Mouse (Mus musculus) cerebellum, adult 9-11 months (tissue): Measurements from ENCODE around the gene Ptrh1.
A peak's percentile ranks its signal among the peaks of the same experiment; 100 is the strongest.

ENCODE experiments used
- DNase-seq: peaks from one replicate; pipeline ENCODE4 v3.0.0; 2022

The Ptrh1 gene

DNA sequence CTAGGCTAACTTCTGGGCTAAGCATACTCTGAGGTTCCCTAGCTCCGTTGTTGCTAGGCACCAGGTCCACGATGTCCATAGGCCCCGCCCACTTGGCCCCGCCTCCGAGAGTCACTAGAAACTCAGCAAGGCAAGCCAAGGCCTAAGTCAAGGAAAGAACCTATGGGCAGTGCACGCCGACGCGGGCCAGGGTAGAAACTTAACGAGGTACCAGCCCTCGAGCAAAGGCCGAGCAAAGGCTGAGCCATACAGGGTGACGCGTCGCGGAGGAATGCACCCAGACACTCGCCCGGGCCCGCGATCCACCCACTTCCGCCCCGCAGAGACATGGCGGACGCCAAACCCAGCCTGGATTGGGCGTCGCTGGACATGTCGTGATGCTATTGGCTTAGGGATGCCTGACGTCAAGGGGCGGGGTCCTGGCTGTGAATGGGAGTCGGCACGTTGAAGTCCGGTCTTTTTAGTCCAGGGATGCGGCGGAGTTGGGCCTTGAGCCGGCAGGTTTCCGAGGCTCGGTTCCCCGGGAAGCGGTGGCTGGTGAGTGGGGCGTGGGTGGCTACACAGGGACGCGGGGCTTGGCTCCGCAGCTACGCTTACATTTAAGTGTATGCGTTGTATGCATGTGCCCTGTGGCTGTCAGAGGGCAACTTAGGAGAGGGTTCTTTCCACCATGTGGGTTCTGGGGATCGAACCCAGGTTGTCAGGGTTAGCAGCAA lies at the start of gene Ptrh1, which contains the start of gene Ttc16:
Ptrh1 (plus strand) TSS at position 428 of the 716 bp plus-strand sequence.
Ttc16 (minus strand) TSS at position 275 of the 716 bp plus-strand sequence.
- DNase-seq = peak; percentile 97

DNA sequence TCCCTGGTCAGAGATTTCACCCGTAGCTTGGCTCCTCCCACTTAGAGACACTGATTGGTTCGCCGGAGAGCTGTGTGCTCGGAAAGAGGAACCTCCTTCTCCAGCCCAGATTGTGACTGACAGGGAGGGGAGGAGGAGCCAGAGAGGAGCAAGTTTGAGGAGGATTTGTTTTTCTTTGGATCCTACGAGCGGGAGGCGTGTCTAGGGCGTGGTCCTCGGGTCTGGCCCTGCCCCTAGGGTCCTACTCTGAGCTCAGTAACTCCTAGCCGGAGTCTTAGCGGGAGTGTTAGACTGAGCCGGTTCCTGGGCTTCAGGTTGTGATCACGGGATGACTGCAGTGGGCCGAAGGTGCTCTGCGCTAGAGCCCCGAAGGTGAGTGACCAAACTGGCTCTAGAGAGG lies 48.2 kb upstream of the Ptrh1 start:
- DNase-seq = peak; percentile 94

DNA sequence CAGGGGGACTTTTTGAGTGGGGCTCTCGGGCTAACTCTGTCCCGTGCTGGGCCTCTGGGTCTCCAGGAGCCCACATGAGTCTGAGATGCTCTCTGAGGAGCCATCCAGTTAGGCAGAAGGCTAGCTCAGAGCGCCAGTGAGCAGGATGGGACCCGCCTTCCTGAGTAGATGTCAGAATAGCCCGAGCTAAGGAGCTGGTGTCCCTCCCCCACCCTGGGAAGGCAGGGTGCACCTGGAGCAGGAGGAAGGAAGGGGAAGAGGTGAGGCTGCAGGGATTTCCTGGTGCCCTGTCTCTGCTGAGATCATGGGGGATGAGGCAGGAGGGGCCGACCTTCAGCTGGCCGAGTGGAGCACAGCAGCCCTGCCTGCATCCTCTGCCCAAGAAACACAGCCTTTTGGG lies 47.1 kb upstream of the Ptrh1 start:
- no peak for DNase-seq

DNA sequence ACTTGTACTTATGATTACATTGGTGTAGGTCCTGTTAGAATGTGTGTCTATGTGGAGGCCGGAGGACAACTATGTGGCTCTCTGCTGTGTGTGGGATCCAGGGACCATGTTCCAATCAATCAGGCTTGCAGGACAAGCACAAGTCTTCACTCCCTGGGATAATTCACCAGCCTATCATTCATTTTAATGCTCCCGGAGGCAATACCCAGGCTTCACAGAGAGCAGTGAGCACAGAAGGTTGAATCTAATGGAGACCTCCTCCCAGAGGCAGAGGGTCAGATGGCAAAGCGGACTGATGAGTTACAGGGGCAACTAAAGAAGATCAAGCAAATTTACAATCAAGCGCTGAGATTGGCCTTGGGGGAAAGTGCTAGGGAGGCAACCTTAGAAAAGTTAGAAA lies 46.0 kb upstream of the Ptrh1 start:
- DNase-seq = no peak

DNA sequence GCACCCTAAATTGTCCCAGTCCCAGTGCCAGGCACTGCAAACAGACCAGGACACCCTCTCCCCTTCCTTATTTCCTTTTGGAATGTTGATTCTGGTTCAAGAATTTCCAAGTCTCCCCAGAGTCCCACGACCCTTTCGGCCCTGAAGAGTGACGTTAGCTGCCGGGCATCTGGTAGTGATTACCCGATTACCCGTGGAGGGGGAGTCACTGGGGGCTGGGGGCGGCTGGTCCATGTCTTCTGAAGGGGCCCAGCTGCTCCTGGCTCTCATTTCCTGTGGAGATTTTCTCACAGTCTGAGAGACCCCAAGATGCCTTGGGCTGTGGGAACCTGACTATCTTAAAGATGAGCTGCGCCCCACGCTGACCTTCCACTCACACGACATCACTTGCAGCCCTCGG lies 44.7 kb upstream of the Ptrh1 start:
- no peak for DNase-seq

DNA sequence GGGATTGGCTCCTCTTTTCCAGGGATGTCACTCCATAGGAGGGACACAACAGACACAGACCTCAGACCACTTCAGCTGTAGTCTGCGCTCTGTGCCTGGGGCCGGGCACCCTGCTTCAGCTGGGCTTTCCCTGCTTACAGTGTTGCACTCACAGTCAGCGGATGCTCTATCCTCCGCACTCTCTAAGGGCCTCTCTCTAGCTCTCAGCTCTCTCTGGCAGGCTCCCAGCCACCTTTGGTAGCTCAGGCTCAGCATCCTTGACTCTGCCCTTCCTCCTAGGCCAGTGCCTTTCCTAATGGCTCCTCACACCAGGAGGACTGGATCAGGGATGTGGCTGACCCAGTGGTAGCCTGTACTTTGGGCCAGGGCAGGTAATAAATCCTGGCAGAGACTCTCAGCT lies 43.7 kb upstream of the Ptrh1 start:
- DNase-seq = no peak

DNA sequence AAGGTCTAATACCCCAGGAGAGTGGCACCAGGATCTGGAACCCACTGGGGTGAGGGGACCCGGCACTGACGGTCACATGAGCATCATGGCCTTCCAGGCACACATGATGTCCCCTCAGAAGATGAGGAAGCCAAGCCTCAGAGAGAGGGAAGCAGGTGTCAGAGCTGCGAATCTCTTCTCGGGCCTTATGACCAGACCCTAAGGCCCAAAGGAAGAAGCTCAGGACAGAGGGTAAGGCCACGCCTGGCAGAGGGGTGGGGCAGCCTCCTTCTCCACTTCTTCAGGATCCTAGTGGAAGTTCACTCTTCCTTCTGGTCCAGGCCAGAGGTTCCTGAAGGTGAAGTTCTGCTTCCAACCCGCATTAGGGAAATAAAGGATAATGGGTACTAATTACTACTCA lies 42.9 kb upstream of the Ptrh1 start:
- DNase-seq = no peak

DNA sequence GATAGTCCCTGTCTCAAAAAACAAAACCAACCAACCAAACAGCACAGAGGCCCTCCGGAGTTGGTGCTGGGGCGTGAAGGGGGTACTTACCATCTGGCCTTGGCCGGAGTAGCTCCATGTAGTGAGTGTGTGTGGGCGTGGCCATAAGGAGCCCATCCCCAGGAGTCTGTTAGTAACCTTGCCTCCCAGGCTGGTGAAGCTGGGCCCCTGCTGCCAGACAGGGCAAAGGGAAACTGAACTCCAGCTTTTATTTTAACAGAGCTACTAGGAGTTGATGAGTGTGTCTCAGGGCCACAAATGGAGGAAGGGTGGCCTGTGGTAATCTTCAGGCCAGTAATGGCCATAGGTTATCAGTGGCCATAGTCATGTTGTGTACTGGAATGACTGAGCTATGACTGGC lies 41.1 kb upstream of the Ptrh1 start:
- no peak for DNase-seq

DNA sequence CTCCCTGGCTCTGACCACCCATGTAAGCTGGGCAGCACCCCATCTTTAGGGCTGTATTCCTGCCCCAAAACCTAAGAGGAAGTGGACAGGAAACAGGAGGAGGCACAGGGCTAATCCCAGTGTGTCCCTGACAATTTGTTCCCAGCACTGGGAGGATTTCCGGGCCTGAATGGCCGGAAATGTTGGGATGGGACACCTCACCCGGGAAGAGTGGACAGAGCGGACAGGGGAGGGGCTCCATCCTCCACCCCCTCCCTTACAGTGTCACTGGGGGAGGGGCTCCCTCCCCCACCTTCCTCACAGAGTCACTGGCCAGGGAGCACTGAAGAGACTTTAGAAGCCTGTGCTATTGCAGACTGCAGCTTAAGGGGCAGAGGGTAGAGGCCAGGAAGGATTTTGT lies 40.7 kb upstream of the Ptrh1 start:
- DNase-seq = no peak

DNA sequence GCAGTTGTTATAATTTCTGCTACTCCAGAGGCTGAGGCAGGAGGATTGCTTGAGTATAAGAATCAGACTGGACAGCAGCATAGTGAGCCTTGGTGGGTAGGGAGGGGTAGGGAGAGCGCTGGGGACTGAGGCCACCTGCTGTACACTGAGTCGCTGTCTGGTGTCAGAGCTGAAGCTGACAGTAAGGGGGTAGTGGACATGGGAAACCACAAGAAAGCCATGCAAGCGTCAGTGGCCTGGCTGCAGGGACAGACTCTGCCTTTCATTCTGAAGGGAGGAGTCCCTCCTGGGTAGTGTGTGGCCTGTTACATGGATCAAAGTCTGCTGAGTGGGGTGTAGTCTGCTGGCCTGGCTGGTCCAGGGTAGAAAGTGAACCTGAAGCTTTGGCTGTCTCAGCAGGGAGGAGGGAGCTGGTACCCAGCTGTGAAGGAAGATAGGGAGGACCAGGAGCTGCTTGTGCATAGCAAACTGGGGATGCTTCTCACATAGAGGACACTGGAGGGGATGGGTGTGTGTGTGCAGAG lies 39.2 kb upstream of the Ptrh1 start:
- DNase-seq = no peak

DNA sequence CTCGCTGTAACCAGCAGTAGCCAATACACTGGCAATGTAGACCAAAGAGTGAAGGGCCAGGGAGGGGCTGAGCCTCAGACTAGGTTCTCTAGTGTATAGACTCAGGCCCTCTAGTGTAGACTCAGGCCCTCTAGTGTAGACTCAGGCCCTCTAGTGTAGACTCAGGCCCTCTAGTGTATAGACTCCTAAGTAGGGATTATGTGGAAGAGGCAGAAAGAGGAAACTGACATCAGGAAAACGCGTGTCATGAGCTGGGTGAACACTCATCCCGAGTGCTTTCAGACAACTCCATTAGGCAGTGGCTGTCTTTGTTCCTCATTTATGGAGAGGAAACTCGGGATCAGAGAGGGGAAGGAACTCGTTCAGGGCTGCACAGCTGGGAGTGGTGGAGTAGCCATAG lies 38.6 kb upstream of the Ptrh1 start:
- DNase-seq = no peak

DNA sequence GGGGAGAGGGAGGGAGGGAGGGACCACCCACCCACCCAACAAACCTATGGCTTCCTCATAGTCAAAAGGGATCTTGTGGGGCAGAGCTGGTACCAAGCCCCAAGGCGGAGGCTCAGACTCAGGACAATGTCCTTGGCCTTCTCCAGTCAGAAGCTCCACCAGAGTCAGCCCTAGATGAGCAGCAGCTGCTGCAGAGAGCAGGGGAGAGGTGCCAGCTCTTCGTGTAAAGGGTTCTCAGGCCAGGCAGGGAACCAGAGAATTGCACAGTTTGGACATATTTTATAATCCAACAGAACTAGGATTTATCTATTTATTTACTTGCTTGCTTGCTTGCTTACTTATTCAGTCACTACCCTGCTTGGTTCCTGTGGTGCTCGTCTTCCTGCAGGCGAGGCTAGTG lies 36.3 kb upstream of the Ptrh1 start:
- DNase-seq = no peak

DNA sequence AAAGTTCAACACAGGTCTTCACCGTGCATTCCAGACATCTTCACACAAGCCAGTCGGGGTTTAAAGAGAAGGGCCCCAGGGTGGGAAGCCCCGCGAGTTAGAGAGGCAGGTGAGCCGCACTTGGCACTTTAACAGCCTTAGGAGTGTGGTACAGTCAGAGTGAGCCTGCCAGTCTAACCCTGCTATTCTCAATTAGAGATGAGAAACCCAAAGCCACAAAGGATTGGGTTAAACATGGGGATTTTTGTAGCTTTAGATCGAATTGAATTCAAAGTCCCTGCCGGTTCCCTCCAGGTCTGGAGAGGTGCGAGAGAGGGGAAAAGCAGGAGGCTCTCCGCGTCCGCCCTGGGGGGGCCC lies 34.7 kb upstream of the Ptrh1 start, which contains the start of gene 6330409D20Rik:
6330409D20Rik (minus strand) TSS at position 101 of the 357 bp plus-strand sequence.
- no peak for DNase-seq

DNA sequence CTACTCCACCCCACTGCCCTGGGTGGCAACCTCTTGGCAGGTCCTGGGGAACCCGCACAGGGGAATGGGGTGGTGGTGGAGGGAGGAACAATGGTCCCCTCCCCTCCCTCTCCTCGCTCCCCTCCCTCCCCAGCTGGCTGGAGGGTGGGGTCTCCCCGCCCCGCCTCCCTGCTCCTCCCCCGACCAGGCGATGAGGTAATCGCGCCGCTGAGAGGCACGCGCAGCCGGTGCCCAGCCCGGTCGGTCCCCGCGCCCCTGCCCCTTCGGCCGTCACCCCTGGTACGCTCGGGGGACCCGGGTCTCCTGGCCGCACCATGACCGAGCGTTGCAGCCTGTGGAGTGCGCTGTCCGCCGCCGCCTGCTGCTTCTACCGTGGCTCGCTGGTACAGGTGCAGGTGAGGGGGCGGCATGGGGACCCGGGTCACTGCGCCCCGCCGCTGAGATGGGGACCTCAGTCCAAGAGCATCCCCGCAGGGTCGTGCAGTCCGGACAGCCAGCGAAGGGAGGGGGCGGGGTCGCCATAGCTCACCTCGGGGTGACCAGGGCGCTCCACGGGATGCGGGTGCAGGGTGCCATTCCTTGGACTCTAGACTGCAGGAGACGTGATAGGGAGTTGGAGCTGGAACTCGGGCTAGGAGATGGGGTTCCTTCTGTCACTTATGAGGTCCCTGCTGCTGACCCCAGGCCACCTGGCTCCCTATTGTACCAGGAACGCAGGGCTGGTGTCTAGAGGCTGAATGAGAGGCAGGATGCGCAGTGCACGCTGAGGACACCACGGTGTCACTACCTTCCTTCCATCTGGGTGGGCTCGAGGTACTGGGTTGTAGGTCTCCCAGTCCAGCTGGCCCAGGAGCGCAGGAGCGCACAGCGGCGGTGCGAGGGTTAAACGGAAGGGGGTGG lies 34.1 kb upstream of the Ptrh1 start:
- DNase-seq = peak; percentile 83

DNA sequence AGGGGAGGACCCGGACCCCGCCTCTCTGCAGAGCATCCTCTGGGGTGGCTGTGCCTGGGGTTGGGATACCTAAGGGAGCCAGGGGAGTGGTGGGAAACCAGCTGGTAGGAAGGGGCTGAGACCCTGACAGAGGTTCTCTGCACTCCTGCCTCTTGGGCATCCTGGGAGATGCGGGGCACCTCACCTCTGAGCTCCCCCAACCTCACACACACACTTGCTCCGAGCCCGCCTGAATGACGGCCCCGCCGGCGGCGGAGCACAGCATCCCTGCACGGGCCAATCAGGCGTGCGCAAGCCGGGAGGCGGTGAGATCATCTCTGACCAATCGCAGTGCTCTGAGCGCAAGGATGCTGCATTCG lies 33.4 kb upstream of the Ptrh1 start:
- DNase-seq = peak; percentile 93

DNA sequence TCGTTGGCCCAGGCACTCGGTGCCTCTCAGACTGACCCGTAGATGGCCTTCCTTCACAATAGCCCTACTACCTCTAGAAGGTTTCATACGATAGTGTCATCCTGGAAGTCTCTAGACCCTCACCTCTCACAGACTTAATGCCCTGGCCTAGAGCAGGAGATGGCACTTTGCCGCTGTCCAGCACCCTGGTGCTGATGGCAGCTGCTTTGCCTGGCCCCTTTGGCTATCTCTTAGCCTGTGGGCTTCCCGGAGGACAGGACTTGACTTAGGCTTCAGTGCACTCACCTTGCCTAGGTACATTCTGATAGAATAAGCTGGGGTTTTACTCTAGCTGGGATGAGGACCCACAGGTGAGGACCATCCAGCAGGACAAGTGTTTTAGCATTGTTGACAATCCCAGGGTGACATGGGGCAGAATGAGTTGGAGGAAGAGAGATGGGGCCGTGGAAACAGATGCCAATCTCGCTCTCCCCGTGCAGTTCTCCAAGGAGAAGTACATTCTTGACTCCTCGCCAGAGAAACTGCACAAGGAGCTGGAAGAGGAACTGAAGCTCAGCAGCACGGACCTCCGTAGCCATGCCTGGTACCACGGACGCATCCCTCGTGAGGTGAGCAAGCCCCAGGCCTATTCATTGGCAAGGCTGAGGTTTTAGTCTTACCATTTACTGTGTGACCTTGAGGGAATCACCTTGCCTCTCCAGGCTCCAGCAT lies 31.2 kb upstream of the Ptrh1 start:
- peak; percentile 40 for DNase-seq

DNA sequence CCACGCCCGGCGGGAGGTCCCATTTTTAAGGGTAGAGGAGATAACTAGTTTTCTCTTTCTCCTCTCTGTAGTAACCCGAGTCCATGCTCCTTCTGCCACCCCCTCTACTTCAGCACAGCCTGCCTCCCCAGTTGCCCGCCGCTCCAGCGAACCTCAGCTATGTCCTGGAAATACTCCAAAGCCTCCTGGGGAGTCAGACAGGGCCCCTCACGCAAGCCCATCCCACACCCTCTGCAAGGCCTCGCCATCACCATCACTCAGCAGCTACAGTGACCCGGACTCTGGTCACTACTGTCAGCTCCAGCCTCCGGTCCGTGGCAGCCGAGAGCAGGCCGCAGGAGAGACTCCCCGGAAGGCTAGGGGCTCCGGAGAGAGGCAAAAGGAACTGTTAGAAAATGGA lies 26.5 kb upstream of the Ptrh1 start:
- DNase-seq = no peak

DNA sequence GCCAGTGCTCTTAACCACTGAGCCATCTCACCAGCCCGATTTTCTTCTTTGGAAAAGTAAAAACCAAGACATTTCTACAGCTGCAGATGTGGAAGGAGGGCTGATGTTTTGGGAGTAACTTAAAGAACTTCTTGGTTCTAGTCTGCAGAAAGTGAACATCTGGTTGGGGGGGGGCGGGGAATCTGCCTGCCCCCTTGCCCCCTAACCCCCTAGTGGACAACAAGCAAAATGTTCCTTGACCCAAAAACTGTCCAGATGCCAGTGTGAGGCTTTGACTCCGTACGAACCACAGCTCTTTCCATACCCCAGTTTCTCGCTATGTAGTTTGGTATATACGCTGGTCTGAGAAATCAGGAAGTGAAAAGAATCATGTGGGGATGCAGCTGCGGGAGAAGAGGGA lies 25.4 kb upstream of the Ptrh1 start:
- no peak for DNase-seq

DNA sequence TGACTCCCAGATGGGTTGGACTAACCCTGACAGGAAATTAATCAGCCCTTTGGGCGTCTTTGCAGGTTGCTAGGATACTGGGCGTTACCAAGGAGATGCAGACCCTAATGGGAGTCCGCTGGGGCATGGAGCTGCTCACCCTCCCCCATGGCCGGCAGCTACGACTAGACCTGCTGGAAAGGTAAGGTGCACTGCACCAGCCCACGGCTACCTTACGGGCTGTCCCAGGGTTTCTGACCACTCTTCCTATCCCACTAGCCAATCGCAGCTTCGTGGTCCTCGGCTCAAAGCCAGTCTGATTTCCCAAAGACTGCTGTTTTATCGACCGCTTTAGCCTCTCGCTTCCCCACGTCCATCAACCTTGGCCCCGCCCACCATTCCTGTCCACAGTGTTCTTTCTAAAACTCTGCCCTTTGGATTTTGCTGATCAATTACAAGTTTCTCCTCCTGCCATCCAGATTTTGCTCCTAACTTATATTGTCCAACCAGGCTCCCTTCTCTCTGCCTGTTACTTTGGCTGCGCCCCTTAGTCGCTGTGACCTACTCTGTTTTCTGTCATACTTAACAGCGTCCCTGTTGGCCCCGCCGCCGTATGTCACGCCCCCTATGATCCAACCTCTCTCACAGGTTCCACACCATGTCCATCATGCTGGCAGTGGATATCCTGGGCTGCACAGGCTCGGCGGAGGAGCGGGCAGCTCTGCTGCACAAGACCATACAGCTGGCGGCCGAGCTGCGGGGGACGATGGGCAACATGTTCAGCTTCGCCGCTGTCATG lies 24.5 kb upstream of the Ptrh1 start:
- no peak for DNase-seq

DNA sequence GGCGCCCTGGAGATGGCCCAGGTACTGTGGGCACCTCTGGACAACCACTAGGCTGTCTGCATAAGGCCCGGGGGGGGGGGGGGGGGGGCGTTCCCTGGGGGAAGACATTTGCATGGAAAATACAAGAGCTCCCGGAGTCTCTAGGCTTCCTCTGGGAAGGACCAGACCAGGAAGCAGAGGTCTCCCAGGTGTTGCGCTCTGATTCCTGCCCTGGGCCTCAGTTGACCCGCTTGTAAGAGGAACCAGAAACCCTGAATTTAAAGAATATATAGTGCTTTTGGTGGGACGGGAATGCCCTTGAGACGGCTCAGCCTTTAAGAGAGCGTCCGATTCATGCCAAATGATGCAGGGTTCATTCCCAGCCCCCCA lies 23.9 kb upstream of the Ptrh1 start:
- DNase-seq = no peak

DNA sequence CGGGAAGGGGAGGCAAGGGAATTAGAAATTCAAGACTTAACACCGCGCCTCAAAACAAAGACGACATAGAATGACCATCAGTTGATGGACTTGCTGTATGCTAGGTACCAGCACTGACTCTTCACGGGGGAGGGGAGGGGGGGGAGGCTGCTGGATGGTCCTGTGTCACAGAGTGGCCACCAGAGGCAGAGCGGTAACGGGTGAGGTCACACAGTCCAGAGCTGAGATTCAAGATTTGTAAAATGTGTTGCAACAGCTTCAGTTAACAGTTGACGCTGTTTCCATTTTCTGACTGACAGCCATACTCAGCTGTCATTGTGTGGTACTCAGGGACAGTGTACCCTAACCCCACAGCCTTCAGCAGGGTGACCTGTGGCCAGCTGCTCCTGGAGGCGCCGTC lies 23.4 kb upstream of the Ptrh1 start:
- DNase-seq = no peak

DNA sequence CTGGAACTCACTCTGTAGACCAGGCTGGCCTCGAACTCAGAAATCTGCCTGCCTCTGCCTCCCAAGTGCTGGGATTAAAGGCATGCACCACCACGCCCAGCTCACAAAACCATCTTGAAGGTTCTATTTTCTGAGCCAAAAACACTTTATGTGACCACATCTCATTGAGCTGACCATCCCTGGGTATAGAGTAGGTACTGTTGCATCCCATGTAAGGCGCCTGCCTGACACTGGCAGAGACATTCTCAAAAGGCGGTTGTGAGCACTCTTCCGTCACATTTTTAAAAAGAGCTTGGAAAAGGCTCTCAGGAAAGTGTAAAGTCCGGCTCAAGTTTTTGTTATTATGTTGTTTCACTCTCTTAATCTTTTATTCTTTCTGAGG lies 18.9 kb upstream of the Ptrh1 start:
- no peak for DNase-seq
